Mouse (Mus musculus) hindlimb bud, embryonic 11.5 days (tissue): Measurements from ENCODE around the gene Zfp644.

ENCODE experiments used
- DNase-seq: peaks from one replicate; pipeline ENCODE4 v3.0.0-alpha.2; 2012; ENCODE audit warnings: low read depth, low spot score; ENCODE audit errors: extremely low spot score

The Zfp644 gene

GRCm38 (mm10) chr5:106604381-106604780 is 92.7 kb downstream of the Zfp644 start:
- DNase-seq = no peak

DNA sequence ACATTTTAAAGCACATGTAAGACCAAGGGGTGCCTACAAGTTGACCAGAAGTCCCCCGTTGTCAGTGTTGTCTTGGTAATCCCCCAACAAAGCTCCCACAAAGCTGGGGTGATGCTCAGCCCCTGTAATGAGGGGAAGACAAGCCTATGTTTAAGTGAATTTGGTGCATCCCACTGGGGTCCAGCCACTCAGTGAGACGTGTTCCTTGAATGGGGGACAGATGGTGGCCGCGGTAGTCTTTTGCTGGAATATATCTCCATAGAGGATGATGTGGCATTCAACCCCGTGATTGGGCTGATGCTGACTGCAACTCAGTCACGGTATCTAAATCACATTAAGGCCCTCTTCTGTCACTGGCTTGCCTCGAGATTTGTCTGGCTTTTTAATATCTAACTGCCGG is 97.6 kb downstream of the Zfp644 start:
- no peak for DNase-seq

DNA sequence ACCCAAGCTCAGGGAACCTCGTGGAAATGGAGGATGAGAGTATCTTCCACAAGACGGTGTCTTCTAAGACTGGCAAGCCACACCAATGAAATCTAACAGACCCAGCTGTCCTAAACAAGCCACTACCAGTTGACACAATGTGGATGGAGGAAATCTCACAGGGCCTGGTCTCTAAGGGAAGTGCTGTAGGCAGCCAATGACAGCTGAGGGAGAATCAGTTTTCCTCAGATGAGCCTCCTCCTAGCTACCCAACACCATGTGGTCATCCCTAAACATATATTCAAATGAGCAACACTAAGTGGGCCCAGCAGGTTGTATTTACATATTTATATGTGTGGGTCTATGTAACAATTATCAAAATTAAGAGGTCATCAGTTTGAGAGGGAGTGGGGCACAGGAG is 99.6 kb downstream of the Zfp644 start:
- DNase-seq = no peak

GRCm38 (mm10) chr5:106594388-106594787 is 102.7 kb downstream of the Zfp644 start:
- DNase-seq = no peak

DNA sequence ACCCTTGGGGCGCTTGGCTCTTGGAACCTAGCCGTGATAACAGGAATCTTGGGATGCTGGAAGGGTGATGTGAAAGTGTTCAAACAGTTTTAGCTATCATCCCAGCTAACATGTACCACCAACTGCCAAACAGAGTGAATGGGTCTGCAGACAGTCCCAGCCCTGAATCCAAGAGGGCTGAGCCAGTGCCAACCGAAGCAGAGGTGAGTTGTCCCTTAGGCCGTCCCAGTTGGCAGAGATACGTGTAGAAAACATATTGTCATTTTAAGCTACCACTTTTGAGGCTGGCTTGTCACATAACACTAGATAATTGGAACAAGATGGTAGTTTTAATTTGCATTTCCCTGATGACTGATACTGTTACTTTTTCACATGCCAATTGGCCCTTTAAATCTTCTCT is 106.4 kb downstream of the Zfp644 start:
- no peak for DNase-seq

GRCm38 (mm10) chr5:106589670-106590069 is 107.4 kb downstream of the Zfp644 start:
- no peak for DNase-seq

DNA sequence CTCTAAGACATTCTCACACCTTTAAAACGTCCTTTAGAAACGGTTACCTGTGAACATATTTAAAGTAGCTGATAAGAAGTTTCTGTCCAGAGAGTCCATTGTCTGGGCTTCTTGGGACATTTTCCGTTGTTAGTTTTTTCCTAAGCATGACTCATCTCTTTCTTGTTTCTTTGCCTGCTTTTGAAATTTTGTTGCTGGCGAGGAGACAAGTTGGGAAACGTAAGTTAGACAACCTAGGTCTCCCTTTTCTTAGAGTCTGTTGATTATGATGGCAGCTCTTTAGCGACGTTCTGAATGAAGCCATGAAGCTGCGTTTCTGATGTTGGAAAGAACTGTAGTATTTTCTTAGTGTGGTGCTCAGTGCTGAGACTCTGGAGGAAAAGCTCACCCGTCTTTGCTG is 108.1 kb downstream of the Zfp644 start:
- DNase-seq = no peak

DNA sequence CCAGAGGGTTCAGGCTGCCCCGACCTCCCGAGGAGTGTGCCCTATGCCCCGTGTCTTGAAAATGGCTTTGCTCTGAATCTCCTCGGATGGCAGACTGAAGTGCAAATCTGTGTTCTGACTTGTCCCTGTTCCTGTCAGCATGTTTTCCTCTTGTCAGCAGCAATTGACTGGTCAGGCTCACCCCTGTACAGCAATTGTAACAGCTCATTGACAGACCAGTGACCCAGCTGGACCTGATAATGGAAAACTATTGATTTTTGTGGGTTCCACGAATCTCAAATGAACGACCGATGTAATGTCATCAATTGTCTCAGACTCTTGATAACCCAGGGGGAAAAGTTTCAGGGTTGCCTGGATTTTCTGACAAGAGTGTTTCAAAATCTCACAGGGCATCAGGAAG is 116.1 kb downstream of the Zfp644 start:
- no peak for DNase-seq

GRCm38 (mm10) chr5:106577237-106577888 is 119.7 kb downstream of the Zfp644 start:
- no peak for DNase-seq

DNA sequence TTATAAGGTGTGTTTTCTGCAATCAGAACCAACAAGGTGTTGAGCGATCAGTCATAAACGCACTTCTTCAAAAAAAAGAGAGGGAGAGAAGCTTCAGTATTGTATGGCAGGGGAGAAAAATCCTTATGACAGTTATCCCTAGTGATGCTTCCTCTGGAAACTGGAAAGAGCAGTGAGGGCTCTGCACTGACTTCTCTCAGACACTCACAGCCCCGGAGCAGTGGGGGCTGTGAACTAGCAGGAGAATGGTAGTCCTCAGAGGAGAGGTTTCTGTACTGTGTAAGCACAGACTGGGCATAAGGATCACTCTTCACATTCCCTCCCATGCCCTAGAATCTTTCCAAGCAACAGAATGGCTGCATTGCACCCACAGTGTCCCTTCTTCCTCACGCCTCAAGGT is 122.0 kb downstream of the Zfp644 start:
- DNase-seq = no peak

DNA sequence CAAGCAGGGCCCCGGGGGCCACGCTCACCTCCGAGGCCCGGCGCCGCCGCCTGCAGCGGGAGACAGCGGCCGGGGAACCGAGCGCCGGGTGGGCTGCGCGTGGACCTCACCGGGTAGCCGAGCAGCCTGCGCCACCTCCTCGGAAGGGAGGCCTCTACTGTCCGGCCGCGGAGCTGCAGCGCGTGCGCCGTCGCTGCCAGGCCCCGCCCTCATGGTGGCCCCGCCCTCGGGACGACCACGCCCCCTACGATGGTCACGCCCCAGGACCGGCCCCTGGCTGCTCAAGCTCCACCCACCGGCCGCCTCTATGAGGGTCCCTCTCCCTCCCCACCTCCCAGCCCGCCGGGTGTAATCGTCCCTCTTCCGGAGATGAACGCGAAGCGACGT is 122.5 kb downstream of the Zfp644 start:
- DNase-seq = no peak

GRCm38 (mm10) chr5:106573742-106574559 is 123.1 kb downstream of the Zfp644 start:
- no peak for DNase-seq
